Mouse (Mus musculus) adrenal gland (tissue): ENCODE data around the gene Padi6.

Source experiments
- intact Hi-C: fragments of 180-260 bp; cut with DNase I; formaldehyde crosslinking; loops from one replicate; pipeline ENCODE4 v1.15.1; 2025
- long read RNA-seq, 2 experiments: library from polyadenylated mRNA; unstranded; transcript quantifications; one replicate each; pipeline ENCODE4 v2.0.0; 2020; ENCODE audit warnings: borderline replicate concordance in 1 of 2; ENCODE audit not compliant: insufficient replicate concordance in 1 of 2

Gene Padi6
- long read RNA-seq, experiment 1, result 0 reads
- long read RNA-seq, experiment 2, result 0 reads

GRCm38 (mm10) chr4:140742543-140742942 lies at the start of gene Padi6:
TSS of gene Padi6 (minus strand) at chr4:140742643.
- intact Hi-C loops, result no loop called here

GRCm38 (mm10) chr4:140791071-140791470 lies 48.6 kb upstream of the Padi6 start:
- intact Hi-C loops, result no loop called here

GRCm38 (mm10) chr4:140789983-140790382 lies 47.5 kb upstream of the Padi6 start:
- intact Hi-C loops, result loop anchor here (1.0 to 2.0 kb wide), 2 partner anchors 112 to 169 kb away; no protein-coding TSS in a partner anchor

DNA sequence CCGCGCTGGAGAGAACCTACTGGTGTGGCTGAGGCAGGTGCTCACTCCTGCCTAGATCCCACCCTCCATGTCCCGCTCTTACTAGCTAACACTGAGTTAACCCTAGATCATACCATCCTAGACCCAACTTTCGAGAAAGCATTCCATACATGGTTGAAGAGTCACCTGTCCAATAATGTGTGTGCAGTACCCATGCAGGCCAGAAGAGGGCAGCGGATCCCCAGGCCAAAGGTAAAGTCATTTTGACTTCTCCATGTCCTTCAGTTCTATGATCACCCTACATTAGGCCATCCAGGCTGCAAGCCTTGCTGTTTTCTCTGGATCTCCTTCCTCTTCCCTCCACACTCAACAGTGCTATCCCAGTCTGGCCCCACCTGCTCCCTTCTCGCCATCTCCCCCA lies 46.5 kb upstream of the Padi6 start:
- intact Hi-C loops, result loop anchor here (1.0 to 2.0 kb wide), 2 partner anchors 113 to 170 kb away; no protein-coding TSS in a partner anchor

- intact Hi-C loops, result loop anchor here (2.0 kb wide), 1 partner anchor 171 kb away; no protein-coding TSS in a partner anchor
These were observed 45.8 kb upstream of the Padi6 start for GRCm38 (mm10) chr4:140788264-140788663.

GRCm38 (mm10) chr4:140787414-140787813 lies 45.0 kb upstream of the Padi6 start:
- intact Hi-C loops, result no loop called here

DNA sequence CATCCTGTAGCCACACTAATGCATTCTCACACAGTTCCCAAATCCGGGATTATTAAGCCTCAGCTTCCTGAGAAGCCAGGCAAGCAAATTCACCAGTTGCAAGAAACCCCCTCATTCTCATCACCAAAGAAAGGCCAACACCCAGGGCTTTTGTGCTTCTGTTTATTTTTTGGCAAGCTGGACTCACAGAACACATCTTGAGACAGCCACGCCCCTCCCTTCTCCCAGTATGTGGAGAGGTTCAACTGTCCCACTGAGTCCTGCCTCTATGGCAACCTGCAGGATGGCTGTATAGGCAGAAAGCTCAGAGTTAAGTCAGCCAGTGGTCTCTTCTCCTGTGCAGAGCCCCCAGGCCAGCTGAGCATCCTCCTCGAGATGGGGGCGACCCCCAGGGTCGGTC lies 42.8 kb upstream of the Padi6 start:
- intact Hi-C loops, result no loop called here

GRCm38 (mm10) chr4:140784292-140784945 lies 42.0 kb upstream of the Padi6 start:
- intact Hi-C loops, result no loop called here

- intact Hi-C loops, result no loop called here
These were observed 40.4 kb upstream of the Padi6 start for GRCm38 (mm10) chr4:140782821-140783220.

- intact Hi-C loops, result no loop called here
These were observed 38.1 kb upstream of the Padi6 start for GRCm38 (mm10) chr4:140780507-140780906.

DNA sequence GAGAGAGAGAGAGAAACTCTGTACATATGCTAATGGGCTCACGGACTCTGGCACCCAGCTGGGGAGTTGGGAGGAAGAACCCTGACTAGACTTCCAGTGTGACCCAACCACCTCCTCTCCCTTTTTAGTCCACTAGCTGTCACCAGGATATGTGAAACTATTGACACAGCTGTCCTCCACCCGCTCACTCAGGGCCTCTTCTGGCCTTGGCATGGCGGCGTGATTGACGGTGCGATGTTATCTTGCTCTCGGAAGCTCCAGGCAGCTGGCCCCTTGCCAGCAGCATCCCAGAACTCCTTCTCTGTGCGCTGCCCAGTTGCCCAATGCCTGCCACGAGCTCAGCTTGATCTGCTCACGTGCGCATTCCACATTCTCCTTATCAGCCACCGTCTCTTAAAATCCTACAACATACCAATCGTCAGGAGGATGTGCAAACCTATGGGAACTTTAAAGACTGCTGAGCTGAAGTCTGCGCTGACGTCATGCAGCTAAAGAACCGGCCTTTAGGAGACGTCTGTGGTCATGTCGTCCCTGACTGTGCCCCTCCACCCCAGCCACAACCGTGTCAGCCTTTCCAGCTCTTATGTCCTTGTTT lies 37.5 kb upstream of the Padi6 start:
- intact Hi-C loops, result no loop called here

GRCm38 (mm10) chr4:140776623-140777022 lies 34.2 kb upstream of the Padi6 start:
- intact Hi-C loops, result no loop called here

GRCm38 (mm10) chr4:140775876-140776275 lies 33.4 kb upstream of the Padi6 start:
- intact Hi-C loops, result no loop called here

GRCm38 (mm10) chr4:140774893-140775292 lies 32.5 kb upstream of the Padi6 start:
- intact Hi-C loops, result no loop called here

GRCm38 (mm10) chr4:140774025-140774800 lies 31.8 kb upstream of the Padi6 start, which contains the start of gene Padi4:
TSS of gene Padi4 (minus strand) at chr4:140774236.
- intact Hi-C loops, result no loop called here

DNA sequence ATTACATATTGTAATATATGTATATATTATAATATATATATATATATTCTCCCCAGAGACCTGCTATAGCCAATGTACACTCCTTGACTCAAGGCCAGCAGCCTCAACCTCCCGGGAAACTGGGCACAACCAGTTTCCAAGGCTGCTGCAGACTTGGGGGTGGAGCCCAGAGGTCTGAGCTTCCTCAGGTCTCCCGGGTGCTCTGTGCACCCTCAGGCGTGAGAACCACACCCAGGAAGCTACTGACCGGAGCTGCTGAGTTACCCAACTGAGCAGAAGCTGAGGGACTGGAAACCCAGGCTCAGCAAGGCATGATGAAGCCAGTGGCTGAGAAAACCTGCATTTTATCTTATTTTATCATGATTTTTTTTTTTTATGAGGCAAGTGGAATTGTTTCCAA lies 28.6 kb upstream of the Padi6 start:
- intact Hi-C loops, result no loop called here

DNA sequence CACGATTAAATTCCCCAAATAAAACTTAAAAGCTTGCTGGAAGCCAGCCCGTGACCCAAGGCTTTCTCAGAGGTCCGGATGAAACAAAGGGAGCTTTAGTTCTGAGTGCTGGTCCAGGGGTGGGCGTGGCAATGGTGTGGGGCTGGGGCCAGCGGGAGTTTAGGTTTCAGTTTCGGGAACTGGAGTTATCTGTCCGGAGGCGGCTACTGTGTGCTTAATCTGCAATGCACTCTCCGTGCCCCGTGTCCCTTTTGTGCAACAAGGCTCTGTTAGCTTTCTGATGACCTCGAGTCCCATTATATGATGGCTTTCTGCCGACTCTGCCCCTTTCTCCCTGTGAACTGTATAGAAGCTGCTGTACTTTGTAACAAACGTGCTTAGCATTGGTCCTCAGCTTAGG lies 28.0 kb upstream of the Padi6 start:
- intact Hi-C loops, result no loop called here

GRCm38 (mm10) chr4:140768973-140769372 lies 26.5 kb upstream of the Padi6 start:
- intact Hi-C loops, result no loop called here

GRCm38 (mm10) chr4:140765936-140766335 lies 23.5 kb upstream of the Padi6 start:
- intact Hi-C loops, result no loop called here

DNA sequence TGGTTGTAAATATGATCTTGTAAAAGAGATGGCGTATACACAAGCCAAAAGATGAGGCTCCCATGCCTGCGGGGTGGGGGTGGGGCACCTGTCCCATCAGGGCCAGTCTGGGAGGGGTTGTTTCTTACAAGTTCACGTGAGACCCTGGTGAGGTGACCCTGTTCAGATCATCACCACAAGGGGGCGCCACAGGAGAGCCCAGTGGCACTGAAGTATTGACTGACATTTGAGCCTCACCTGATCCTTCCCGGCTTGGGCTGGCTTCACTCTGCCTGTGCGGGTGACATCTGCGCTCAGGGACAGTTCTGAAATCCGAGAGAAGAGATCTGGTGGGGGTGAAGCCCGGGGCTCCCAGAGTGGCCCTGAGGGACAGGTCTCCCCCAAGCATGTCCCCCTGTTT lies 20.7 kb upstream of the Padi6 start:
- intact Hi-C loops, result no loop called here

- intact Hi-C loops, result no loop called here
These were observed 19.2 kb upstream of the Padi6 start for GRCm38 (mm10) chr4:140761601-140762000.

- intact Hi-C loops, result no loop called here
These were observed 13.4 kb upstream of the Padi6 start for GRCm38 (mm10) chr4:140755811-140756210.
